Mouse (Mus musculus) heart, postnatal 4 days (tissue): ENCODE data around the gene Dstyk. TPM values are rescaled to one million over a fixed set of nuclear protein-coding genes. Genes with fewer than 3 reads are reported as not detected.

ENCODE experiments used
- DNase-seq: peaks from one replicate; pipeline ENCODE4 v3.0.0; 2021
- total RNA-seq, 2 experiments: library from RNA; stranded (reverse); gene quantifications; 2 replicates each; pipeline ENCODE4 v1.2.3; 2021

Dstyk gene
- 10 to 100 TPM; 16.9 to 17.3 TPM for total RNA-seq

DNA sequence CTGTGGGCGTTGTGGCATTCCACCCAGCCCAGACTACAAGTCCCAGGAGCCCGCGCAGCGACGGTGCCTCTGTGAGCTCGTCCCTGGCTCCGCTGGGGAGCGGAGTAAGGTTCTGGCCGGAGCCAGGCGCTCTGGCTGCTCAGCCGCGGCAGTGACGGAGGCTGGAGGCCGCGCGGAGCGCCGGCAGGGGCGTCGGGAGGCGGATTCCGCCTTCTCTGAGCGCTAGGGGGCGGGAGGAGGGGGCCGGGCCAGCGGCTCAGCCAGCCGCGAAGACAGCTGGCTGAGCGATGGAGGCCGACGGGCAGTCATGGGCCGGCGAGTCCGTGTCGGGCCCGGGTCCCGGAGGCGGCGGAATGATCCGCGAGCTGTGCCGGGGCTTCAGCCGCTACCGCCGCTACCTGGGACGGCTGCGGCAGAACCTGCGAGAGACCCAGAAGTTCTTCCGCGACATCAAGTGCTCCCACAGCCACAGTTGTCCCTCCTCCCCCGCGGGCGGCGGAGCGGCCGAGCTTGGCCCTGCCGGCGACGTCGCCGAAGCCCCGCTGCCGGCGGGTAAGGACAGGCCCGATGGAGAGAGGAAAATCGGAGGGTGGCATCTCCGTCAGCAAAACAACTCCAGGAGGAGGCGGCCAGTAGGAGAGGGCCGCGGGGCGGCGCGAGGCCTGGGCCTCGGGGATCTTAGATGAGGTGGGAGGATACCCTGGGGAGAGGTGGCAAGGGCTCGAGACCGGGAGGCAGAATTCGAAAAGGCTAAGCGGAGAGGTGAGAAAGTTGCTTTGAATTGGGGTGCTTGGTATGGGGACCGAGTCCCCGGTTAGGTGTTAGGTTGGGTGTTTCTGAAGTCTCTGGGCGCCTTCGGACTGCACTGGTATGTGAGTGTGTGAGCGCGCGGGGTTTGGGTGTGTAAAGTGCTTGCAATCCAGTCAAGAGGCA lies at the start of gene Dstyk:
TSS of gene Dstyk (plus strand) at position 237 of the 933 bp plus-strand sequence.
- peak; percentile 95 for DNase-seq

DNA sequence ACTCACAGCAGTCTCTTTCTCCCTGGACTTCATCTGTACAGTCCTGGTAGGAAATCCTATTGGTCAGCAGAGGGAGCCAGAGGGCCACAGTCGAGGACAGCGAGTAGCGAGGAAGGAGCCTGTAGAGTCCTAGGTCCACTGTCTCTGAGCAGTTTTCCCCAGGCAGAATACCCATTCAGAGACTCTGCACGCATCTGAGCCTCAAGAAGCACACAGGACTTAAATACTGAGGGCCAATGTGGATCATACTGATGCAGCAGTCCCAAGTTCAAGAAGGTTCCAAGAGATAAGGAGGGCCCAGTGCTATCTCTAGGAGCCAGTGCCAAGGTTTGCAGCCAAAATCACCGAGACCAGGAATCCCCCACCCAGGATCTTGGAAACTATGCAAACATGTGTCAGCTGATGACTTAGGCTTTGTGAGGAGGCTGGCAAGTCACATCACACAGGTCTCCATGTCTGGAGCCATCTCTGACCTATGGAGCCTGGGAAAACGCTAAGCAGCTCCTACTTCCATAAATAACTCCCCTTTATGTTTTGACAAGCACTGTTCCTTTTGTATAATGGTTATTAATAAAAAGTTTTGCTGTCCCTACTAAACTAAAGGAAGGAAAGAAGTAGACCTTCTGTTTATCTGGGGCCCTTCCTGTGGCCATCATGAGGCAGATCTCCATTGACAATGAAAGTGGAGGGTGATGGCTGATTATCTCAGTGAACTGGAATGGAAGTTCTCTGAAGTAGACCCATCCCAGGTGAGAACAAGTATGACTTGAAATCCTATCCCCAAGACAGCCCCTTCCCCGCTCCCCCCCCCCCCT lies 49.5 kb upstream of the Dstyk start:
- peak; percentile 90 for DNase-seq

DNA sequence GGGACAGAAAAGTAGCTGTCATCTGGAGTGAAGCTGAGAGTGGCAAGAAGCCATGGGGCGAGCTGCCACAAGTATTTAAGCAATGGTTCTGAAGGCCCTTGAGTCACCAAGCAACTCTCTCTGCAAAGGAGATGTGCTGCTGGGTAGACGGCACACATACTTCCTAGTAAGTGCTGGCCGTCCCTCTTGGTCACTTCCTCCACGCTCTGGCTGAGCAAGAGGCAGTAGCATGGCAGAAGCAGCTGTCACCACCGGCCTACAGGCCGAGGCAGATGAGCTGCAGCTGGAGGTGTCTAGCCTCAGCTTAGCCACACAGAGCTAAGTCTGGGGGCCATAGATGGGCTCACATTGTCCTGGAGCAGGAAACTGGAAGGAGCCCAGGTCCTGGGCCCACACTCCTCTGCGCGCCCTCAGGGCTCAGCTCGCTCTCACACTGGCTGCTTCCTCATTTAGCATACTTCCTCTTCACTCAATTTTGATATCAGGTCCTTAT lies 46.6 kb upstream of the Dstyk start:
- DNase-seq: peak; percentile 53

DNA sequence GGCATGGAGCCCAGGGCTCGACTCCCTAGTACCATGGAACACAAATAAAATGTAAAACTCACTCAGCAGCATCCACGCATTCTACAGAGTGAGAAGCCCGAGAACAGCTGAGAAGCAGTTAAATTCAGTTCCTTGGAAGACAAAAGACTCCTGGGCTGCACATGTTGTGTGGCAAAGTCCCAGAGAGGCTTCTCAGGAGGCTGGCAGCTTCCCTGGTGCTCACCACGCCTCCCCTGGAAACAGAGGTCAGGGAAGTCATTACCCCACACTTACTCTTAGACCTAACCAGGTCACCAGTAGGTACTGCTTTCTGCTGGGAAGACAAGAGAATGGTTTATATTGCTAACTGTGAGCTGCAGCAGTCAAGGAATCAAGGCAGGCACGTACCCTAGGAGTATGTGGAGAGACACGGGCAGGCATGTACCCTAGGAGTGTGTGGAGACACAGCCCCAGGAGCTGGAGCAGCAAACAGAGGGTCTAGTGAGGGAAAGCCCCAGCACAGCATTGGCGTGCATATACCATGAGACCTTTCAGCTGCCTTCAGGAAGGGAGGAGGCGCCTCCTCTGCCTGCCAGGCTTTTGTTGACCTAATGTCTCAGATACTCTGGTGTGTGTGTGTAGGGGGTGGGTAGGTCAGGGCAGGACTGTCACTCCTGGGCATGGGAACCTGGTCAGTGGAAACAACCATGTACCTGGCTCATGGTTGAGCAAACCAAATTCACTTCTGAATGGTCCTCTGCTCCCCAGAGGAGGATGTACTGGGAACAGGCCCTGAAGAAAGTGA lies 45.9 kb upstream of the Dstyk start:
- DNase-seq: no peak

DNA sequence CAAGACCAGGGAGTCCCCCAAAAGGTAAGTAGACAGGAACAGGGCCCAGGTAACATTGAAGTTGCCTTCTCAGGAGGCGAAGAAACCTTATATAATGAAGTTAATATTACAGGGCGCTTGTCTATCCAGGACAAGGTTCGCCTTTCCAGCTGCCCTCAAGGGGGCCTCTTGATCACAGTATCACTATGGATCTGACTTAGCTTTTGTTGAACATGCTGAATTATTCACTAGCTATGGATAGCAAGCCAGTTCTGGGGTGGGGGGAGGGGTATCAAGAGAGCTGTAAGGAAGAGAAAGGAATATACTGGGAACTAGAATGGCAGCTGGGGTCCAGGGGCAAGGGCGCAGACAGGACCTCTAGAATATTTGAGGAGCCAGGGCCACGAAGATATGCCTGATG lies 45.0 kb upstream of the Dstyk start:
- no peak for DNase-seq

DNA sequence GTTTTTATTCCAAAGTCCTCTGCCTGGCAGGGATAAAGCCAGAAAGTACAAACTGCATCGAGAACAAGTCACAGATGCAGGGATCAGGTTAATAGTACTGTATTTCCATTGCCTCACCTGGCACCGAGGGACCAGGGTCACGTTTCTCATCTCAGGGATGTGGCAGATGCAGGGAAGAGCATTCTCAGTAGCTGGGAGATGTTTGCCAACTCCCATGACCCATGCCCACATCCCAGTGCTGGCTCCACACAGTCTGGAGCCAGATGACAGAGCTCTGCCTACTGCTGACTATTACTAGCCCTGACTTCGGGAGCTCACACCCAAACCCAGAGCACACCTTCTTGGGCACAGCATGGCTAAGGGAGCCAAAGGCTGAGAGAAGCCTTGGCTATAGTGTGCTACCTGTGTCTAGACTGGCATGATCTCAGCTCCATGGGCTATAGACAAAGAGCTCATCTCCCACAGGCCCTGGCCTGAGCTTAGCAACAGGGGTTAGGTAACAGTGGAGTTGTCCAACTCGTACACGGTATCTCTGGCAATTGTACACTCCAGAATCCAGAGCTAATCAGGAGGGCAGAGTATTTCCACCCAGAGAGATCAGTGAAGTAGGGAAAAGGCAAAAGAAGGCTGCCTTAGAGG lies 44.3 kb upstream of the Dstyk start:
- no peak for DNase-seq

DNA sequence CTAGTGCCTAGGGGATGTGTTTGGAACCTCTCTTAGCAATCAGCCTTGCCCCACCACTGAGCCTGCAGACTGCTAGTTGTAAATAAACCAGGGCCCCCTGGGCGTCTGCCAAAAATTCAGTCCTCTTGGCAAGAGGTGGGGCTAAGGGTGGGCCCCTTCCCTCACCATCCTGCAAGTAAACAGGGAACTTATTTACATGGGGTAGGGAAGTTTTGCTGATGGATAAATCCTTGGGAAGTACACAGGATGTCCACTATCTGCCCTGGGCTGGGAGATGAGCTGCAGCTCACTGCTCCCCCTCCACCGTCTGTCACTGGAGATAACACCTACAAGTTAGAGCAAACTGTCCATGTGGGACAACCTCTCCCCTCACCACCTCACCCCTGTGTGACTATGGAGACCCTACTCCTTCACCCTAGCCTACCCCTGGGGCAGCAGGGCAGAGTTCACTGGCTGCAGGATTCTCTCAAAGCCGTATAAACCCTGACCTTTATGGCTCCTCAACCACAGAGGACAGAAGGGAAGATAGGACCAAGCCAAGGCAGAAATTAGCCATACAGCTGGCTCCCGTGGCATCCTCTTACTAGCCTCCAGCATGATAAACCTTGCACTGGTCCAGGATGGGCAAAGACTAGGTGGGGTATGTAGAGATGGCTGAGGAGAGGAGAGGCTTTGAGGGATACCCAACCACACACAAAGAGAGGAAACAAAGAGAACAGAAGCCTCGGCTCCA lies 43.0 kb upstream of the Dstyk start:
- DNase-seq: peak; percentile 80

DNA sequence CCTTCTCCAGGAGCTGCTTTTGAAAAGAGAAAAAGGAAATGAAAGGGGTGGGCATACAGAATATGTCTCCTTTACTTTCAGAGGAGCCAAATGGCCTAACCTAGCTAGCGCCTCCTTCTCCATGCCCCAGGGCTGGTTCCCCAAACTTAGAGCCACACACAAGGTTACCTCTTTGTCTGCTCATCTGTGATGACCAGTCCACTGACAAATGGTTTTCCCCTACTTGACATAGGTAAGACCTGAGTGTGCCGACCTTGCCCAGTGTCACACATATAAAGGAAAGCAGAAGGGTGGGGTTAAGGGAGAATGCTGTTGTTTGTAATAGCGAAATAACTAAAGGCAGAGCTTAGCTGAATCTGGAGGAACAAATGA lies 42.5 kb upstream of the Dstyk start:
- DNase-seq: no peak

DNA sequence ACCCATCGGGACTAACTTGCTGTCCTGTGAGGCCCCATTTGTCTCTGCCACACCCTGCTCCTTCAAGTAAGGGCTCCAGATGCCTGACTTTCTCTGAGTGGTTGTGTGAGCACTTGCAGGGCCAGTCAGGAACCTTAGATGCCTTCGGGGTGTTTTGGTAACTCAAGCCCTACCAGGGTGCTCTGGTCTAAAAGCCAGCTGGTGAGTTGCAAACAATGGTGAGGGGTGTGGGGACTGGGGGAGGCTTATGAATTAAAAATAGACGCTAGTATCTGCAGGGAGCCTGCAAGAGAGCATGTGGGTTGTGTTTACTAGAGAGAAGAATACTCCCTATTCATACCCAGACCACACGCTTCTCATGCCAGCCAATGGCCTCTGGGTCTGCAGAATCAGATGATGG lies 42.1 kb upstream of the Dstyk start:
- DNase-seq: no peak

DNA sequence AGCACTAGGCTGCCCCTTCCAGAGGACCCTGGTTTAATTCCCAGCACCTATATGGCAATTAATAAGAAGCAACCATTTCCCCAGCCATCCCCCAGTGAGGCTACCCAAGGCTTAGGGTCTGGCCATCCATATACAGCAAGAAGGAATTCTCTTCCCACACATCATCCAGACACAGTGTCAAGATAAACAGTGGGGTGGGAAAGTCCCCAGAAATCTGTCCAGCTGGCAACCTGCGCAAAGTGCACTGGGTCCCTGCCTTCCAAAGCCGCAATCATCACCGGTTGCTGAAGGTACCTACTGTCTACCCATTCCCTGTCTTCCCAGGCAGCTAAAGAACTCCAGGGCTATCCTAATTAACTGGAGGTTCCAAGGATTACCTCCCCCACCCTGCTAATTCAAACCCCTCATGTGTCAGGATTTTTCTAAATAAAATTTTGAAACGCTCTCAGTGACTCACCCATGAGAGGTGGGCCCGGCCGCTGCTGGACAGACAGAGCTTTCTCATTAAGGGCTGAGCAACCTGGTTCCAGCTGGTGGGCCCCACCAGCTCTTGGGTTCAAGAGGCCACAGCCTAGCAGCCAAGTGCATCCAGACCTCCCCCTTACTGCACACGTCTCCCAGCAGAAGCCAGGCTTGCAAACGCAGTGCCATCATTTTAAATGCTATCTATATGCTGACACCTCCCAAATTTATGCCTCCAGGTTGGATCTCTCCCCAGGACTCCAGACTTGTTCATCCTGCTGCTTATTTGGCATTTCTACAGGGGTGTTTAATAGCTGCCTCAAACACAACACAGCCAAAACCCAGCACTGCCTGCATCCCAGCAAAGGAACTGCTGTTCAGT lies 40.9 kb upstream of the Dstyk start:
- DNase-seq: peak; percentile 47

DNA sequence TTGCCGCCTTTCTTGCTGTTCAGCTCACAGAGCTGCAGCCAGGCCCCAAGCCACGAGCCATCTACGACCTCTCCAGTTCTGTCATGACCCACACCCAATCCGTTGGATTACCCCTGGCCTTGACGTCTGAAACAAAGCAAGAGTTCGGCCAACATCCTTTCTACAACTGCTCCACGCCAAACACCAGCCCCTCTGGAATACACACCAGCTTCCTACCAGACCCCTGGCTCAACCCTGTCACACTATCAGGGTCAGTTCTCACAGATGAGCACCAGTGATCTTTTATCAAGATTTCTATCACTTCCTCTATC lies 40.3 kb upstream of the Dstyk start:
- no peak for DNase-seq

DNA sequence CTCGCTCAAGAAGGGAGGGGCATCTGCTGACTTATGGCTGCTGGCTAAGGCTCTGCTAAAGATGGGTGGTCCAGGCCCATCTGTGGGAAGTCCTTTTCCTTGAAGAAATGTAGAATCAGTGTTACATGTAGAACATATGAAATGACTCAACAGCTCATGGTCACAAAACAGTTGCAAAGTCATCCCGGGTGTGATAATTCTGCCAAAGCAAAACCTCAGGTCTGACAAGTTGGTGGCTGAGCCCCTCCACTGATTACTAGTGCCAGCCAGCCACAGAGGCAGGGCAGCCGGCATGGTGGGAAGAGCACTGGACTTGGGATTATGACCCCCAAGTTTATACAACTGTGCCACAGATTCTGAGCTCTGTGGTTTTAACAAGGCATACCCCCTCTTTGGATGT lies 39.5 kb upstream of the Dstyk start:
- no peak for DNase-seq

DNA sequence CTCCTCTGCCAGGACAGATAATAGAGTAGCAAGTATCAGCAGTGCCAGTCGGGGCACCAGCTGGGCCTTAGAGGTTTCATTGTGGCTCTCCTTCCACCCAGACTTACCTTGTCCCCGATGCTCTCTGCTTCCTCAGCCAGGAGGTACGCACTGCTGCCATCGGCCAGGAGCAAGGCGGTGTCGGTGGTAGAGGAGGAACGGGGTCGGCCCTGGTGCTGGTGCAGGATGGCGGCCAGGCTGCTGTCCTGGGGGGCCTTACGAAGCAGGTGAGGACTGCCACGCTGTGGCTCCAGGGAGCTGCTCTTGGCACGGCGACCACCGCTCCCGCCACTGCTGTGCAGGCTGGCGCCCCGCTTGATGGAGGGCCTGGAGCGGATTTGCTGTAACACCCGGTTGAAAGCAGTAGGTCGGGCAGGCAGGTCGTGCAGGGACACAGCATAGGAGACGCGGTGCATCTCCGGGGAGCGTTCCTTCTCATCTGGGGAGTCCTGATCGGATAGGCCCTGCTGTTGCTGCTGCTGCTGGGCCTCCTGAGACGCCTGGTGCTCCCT lies 36.7 kb upstream of the Dstyk start:
- no peak for DNase-seq

DNA sequence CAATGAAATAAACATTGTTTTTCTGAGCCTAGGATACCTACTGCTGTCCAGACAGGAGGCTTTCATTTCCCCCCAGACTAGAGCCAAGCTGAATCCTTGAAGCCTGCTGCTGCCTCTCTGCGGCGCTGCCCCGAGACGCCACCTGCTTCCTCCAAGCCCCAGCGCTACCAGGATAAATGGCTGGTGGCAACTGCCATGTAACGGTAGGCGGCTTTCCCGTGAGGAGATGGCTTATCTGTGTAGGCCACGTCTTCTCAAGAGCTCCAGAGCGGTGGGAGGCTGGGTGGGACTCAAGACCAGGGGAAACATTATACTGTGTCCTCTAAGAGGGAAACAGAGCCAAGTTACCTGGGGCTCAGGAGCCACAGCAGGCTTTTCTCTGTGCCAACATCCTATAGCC lies 35.4 kb upstream of the Dstyk start:
- DNase-seq: no peak

DNA sequence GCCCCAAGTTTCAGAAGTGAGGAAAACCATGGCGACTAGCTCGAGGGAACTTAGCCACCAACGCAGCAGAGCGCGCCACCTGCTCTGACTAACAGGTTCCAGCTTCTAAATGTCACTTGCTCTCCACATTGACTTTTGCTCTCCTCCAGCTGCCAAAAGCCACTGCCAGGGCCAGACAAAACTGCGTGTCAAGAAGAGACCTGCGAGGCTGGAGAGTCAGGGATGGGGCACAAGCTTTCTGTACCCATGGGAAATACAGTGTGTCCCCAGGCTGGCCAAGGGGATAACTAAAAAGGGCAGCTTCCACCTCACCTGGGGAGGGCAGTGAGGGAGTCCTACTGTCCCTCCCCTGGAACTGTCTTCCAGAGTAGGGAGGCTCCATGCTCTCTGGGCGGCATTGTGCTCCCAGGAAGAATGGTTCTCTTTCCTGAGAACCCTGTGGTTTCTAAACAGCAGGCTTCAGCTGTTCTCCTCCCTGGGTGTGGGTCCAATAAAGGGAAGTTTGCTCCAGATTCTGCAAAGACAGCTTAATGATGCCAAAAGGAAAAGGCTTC lies 33.3 kb upstream of the Dstyk start:
- DNase-seq: no peak

DNA sequence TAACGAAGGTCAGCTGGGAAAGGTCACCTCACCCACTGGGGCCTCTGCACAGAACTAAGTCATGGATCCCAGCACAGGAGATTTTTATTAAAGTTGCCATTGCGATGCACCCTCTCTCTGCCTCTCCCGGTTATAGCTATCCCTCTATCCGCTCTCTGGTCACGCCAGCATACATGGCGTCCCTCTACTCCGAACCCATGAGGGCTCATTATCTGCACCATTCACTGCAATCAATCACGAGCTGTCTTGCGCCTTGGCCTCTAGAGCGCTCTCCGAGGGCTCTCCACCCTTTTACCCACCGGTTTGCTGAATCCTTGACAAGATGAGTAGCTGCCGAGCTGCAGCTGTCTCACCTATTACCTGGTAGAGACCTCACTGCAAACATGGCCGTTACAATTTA lies 32.1 kb upstream of the Dstyk start:
- DNase-seq: no peak

DNA sequence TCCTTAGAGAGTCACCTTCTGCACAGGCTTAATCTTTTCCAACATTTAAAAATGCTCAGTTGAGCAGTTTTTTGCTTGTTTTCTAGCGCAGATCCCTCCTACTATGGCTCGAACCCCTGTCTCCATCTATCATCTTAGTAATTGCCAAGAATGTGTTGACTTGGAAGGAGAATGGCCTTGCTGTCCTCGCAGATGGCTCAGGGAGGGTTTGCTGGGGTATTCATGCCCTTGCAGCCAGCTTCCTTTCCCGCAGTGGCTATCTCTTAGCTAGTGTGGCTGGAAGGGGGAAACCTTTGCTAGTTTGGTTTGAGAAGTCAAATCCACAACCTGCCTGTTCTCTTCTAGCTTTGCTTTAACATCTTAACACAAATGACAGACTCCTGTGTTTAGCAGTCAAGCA lies 31.6 kb upstream of the Dstyk start:
- no peak for DNase-seq

DNA sequence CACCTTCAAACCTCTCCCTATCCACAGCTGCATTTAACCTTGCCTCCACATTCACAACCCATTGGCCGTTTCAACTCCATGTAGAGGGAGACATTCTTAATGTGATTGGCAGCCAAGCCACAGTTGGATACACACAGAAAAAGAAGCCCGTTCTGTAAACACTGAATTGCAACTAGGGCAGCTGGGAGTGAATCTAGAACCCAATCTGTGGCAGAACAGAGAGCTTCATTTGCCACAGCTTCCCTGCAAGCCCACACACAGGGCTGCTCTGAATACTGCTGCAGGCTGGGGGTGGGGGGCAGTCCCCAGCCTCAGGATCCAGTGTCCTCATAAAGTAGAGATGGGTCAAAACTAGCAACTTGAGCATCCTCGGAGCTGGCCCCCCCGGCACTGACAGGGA lies 31.1 kb upstream of the Dstyk start:
- DNase-seq: no peak

DNA sequence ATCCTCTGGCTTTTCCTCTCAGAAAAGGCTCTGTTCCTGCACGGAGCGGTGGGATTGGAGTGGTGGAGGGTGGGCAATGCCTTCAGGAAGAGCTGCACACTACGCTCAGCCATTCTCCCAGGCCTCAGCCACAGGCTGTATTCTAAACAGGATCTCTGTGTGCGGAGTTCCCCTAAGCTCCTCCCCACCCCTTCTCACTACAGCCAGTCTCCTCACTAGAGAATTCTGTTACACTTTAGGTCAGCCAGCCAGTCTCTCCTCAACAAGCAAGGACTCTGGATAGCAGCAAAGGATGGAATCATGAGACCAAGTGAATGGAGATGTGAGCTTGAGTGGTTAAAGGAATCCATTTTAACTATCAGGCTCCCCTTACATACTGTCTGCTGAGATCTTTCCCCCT lies 29.4 kb upstream of the Dstyk start:
- DNase-seq: no peak
